Mouse (Mus musculus) testis, postnatal 10 days (tissue): Measurements from ENCODE around the gene Ankib1.
"Not testable (repeated sequence)": the region's sequence is repeated elsewhere in the genome, so short reads cannot be mapped to it uniquely, and the experiment has no call there.

ENCODE experiments used
- DNase-seq: peaks from one replicate; pipeline ENCODE4 v3.0.0; 2021; ENCODE audit warnings: low spot score

Ankib1 gene

DNA sequence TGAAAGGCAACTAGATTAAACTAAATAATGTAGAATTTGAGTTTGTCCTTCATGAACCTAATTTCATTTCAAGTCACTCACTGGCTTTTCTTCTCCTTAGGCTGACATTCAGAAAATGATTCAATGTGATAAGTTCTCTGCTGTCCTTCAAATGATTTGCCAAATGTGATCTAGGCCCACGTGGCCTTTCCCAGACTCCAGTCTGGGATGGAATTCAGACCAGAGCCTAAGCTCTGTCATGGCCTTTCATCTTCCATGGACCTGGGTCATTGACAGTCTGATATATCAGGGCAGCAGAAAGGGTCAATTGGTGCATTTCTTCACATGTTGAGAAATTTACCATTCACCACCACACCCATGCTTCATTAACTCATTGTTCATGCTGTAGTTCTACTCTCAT lies 77.2 kb downstream of the Ankib1 start:
- DNase-seq: no peak

DNA sequence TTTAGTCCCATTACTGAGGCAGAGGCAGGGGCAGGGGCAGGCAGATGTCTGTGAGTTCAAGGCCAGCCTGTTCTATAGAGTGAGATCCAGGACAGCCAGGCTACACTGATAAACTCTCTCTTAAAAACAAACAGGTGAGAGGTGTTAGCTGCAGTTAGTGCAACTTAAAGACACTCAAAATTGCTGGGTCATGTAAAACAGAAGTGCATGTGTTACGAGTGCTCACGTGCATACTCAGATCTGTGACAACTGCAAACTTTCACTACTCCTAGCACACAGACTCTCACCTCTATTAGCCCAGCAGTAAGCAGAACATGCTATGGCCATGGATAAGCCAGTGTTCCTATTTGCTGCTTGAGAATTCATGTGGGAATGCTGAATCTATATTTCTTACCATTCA lies 79.3 kb downstream of the Ankib1 start:
- no peak for DNase-seq

DNA sequence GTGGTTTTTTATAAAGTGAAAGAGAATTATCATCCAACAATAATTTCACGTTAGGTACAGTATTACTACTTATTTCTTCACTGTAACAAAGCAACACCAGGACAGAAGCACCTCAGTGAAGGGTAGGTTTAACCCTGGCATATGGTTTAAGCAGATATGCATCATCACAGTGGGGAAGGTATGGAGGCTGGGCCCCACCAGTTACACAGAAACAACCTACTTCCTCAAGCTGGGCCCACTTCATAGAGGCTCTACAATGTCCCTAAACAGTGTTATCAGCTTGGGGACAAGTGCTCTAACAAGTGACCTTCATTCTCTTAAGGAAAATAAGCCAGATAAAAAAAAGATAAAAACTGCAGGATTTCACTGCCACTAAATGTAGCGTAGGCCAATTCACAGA lies 79.9 kb downstream of the Ankib1 start:
- no peak for DNase-seq

DNA sequence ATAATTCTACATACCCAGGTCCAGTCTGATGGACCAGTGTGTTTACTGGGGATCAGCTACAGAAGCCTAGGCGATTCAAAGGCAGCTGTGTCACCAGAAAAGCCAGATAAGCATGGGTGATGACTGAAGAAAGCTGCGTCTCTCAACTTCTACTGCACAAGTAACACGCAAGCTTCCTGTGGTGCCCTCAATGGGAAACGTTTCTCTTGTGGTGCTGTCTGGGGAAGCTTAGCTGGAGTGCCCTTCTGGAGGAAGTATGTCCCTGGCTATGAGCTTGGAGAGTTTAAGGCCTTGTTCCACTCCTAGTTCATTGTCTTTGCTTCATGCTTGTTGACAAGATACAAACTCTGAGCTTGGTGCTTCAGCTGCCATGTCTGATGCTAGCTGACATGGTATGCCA lies 83.4 kb downstream of the Ankib1 start:
- no peak for DNase-seq

DNA sequence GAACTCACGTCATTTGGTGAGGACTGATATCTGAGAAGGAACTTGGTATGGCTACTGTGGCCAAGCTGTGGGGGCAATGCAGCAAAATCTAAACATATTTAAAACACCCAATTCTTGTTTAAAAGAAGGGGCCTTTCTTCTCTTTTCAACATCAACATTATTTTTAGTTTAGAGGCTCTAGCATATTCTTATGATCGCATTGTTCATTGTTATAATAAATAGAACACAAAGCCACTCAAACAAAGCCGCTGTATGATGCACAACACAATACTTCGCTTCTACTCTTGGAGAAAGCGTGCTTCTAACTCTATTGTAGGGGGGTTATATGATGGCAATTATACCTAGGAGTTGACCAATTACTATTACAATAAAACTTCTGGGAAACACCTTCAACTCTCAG lies 86.9 kb downstream of the Ankib1 start:
- DNase-seq: no peak

DNA sequence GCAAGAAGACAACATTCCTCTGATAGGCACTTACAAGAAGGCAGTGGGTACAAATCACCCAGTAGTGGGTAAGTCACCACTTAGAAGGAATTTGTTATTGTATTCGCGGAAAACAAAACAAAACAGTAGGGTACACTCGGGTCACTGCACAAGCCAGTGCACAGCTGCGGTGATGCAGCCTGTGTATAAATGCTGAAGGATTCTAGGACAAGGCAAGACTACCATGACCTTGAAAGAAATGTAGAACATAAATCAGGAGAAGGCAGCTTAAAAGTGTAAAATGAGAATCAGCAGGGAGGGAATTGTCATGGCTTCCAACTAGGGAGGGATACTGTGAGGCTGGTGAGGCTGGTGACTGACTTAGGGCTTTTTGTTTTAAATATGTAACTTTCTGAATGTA lies 100.5 kb downstream of the Ankib1 start:
- DNase-seq: no peak

DNA sequence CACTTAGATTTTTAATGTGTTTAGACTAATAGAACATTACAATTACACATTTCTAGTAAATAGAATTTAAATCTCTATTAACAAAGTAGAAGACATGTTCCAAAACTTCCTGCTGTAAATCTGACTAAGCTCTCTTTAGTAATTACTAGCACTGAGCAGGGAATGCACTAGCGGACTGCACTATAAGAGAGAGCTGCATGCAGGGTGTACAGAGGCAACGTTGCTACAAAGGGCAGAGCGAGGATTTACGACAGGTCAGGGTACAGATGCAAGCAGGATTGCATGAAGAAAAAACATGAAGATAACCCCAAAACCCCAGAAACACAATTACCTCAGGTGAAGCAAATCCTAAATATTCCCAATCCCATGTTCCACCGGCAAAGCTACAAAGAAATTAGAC lies 102.7 kb downstream of the Ankib1 start:
- no peak for DNase-seq

DNA sequence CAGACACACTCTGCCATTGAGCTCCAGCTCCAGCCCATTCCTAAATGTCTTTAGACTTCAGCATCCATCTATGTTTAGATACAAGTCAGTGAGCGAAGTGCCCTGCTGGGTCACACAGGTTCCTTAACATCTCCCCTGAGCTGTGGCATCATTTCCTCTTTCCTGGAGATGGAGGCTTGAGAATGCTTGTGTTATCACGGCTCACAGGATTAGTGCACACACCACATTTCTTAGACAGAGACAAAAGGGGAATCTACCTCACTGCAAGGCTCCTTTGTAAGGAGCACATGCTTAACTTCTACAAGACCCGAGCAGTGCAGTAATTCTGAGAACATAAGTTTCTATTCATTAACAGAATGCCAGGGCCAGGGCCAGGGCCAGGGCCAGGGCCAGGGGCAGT lies 106.7 kb downstream of the Ankib1 start:
- DNase-seq: no peak

DNA sequence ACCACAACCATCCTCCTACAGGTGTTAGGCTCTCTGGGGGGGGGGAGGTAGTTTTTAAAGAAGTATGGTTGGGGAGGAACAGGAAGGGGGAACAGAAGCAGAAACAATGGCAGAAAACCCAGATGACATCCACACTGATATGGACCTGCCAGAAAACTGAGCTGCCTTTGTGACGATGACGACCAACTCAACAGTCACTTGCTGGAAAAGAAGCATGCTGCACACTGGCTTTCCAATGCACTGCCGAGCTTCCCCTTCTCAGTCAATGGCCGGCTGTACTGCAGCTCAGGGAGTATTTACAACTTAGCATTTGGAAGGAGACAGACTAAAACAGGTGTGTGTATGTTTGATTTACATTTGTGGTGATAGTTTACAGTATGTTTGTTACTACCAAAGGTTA lies 107.5 kb downstream of the Ankib1 start:
- DNase-seq: no peak

DNA sequence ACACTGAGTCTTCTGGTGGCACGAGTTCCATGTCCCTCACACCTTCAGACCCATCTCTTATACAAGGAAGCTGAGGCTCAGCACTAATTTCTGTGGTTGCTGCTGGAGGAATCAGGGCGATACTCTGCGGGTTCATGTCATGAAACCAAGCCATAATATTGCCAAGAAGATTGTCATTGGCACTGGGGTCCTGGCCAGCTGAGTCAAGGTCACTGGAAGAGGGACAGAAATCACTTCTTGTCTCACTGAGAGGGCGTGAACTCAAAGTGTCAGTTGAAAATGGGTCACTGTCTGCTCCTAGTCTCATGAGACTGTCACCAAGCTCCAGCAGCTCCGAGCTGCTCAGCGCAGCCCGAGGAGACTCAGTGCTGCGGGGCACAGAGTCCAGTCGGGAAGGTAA lies 109.8 kb downstream of the Ankib1 start:
- DNase-seq: no peak

DNA sequence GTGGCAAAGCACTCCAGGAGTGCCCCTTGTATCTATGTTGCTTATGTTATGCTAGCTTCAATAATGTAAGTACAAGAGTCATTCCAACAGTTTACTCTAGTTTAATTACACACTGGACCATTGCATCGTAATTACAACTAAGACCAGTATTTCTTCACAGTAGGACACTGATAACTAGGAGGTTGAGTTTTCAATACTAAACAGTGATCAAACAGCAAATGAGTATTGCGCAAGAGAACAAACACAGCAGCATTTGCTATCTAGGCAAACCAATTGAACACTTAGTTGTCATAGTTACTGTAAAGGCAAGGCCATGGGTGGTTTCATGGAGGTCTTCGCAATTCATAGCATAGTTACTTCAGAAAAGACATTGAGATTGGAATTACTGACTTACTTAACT lies 111.4 kb downstream of the Ankib1 start:
- no peak for DNase-seq

DNA sequence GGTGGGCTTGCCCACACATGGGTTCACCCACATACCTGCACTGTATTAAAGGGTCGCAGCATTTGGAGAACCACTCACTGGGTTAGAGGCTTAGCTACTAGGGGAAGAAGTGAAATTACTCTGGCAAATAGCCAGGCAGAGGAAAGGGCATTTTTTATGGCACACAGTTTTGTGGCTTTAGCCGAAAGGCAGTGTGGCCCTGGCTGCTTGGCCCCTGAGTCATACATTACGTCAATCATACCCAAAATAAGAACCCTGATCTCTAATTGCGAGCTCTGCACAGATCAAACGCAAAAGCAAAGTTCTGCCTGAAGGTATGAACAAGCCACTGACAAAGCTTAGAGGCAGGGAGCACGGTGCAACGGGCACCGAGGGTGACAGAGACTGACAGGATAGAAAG lies 114.4 kb downstream of the Ankib1 start:
- DNase-seq: no peak

DNA sequence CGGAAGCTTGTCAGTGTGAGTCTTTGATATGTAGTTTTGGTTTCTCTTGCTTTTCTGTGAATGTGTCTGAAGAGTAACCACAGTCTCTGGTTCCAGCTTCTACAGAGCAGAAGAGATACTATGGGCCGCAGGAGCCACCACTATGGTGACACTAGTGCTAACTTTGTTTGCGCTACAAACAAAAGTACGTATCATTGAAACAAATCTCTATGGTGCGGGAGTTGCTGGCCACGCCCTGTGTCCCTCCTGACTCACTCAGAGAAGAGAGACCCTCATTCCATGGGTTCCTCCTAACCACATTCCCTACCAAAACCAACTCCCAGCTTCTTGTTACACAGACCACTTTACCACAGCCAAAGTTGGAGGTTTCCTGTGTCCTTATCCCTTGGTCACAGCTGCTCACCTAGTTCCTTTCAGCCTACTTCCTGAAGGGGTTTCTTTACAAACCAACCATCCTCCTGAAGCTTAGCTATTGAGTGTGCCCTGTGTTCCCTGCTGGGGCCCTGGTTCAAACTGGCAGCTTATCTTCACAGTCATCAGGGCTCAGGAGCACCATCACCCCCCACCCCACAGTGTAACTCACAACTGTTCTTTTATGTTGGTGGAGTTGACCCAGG lies 132.7 kb downstream of the Ankib1 start:
- no peak for DNase-seq

DNA sequence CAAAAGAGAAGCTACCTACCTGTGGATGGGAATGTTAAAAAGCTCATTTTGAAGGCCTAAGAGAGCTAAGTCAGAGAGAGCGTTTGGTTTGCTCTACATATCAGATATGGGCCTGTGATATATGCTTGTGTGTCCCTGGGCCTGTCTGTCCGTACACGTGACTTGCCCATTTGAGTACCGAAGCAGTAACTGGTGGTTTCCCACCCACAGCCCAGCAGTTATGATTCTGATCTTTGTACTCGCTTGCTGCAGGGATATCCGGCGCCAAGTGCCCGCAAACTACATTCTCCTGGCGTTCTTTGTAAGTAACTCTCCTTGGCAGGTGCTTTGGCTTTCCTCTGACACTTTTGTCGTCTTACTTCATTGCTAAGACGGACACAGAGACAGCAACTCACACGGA lies 136.1 kb downstream of the Ankib1 start:
- no peak for DNase-seq

DNA sequence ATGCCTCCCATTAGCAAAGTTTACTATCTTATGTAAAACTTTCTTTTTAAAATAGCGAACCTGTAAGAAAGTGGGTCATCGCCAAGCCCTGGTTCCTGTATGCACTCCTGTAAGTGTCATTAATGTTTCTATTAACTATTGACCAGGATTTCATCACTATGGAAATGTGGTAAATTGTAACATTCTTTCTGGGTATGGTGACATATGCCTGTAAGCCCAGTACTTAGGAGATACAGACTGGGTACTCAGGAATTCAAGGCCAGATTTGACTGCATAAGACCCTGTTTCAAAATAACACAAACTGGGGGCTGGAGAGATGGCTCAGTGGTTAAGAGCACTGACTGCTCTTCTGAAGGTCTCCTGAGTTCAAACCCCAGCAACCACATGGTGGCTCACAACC lies 137.5 kb downstream of the Ankib1 start:
- DNase-seq: no peak

DNA sequence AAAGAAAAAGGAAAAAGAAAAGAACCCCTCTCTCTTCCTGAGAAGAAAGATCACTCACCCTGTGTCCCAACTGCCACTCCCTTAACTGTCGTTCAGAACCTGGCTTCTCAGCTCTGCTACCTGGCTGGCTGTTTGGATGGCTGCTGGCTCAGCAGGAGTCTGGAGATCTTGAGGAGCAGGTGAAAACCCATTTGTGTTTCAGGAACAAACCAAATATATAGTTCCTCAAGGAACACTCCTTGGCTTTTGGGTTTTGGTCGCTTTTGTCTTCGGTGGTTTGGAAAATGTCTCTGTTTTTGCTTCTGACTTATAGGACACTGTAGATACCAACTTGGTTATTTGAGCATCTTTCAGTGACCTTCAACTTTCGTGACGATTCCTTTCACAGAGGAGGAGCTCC lies 145.6 kb downstream of the Ankib1 start, which contains the start of gene Gatad1:
Gatad1 (minus strand) TSS at position 101 of the 400 bp plus-strand sequence.
- no peak for DNase-seq

DNA sequence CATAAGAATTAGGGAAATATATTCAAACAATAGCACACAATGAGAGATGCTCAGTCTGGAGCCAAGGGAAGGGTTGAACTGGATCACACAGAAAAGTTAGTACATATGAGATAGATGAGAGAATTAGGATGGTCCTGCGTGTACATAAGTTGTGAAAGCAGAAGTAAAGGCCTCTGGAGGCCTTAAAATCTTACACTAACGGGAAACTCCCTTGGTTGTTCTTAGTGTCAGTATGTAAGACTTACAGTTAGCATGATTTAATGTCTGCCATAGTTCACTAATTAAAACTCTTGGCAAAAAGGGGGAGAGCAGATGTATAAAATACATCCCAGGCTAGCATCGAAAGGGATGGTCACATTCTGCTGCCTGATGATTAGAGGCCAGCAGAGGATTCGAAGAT lies 148.9 kb downstream of the Ankib1 start:
- DNase-seq: no peak

DNA sequence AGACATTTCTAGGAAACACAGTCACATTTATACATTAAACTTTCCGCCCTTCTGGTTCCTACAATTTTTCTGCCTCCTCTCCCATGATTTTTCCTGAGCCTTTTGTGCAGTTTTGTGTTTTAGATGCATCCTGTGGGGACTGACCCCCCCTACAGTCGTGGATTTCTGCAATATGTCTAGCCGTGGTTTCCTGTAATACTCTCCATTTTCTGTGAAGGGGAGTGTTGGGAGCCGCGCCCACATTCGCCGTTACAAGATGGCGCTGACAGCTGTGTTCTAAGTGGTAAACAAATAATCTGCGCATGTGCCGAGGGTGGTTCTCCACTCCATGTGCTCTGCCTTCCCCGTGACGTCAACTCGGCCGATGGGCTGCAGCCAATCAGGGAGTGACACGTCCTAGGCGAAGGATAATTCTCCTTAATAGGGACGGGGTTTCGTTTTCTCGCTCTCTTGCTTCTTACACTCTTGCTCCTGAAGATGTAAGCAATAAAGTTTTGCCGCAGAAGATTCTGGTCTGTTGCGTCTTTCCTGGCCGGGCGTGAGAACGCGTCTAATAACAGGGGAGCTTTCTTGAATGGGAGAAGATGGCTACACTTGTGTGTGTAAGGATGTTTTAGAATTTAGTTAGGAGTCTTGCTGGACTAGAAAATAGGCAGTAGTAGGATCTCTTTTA lies 149.7 kb downstream of the Ankib1 start:
- not testable (repeated sequence) for DNase-seq

DNA sequence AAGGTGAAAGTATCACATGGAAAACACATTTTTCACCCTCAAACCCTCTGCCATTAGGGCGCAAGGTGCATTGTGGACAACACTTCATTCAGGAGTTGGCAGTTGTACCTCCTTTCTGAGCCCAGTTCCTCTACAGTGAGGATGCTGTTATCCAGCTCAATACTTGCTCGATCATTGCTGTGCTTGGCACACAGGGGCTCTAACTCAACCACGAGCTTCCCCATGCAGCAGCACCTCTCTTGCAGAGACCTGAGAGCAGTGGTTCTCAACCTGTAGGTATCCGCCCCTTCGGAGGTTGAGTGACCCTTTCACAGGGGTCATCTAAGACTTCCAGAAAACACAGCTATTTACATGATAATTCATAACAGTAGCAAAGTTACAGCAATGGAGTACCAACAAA lies 151.1 kb downstream of the Ankib1 start:
- no peak for DNase-seq

DNA sequence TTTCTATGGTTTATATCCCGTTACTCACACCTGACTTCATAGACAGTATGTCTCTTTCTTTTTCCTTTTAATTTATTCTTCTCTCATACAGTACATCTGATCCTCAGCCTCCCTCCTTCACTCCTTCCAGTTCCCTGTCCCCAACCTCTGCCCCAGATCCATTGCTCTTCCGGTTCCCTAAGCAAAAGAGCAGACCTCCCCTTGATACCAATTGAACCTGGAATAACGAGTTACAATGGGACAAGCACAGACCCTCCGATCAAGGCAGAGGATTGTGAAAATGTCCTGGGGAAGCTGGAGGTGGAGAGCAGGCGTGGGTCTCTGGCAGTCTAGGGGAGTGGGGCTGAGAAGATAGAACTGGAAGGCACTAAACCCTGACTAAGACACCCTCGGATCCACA lies 151.8 kb downstream of the Ankib1 start, which contains the start of gene Tmbim7:
Tmbim7 (plus strand) TSS at position 301 of the 400 bp plus-strand sequence.
- DNase-seq: no peak

DNA sequence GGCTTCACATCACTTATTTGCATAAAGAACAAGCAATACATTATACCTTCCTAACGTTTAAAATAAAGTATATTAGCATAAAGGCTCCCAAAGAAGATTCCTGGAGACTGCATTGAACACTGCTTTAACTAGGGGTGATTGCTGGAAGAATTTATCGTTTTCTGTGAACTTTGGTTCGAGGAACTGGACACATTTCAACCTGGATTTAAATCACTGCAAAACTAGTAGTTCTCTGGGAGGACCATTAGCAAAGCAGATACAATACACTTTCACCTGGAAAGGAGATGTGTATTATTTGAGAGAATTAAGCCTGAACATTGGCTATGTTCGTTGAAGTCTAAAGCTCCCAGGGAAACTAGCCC lies 153.9 kb downstream of the Ankib1 start:
- no peak for DNase-seq

DNA sequence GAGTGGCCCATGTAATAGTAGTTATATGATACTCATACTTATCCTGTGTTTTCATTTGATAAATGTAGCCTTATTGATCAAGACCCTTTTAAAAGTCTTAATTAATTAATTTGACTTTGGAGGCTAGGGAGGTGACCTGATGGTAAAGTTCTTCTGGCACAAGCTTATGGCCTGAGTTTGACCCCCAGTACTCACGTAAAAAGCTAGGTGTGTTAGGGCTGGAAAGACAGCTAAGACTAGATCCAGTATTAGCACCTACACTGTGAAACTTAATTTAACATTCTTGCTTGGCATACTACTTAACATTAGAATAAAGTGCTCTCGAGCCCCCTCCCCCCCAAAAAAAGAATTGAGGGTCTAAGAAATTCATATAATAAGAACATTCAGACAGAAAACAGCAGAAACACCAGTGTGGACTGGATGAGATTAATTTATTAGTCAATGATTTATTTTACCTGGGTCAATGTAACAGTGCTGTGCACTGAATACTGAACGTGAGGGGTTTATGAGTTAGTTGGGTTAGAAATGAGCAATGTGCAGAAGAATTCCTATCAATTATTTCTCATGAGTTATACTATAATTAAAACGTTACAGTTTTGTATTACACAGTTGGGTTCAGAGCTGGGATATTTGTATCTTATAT lies 154.4 kb downstream of the Ankib1 start:
- no peak for DNase-seq

DNA sequence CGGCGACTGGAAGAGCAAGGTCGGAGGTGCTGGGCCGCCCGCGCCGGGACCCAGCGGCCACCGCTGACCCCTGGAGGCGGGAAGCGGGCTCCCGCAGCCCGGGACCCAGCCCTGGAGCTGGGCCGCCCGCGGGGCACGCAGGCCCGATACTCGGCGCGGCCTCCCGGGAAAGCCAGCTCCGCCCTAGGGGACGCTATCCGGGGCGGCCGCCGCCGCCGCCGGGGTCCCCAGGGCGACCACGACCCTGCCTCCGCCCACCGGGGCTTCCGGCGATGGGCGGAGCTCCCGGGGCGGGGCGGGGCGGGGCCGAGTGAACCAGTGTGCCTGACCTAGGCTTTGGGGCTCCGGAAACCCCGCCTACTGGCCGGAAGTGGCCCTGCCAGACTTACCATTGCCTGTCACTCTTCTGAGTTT lies 155.0 kb downstream of the Ankib1 start:
- peak; percentile 91 for DNase-seq
